Mouse (Mus musculus): ENCODE results near the gene Cdc42ep1.
"Not testable (repeated sequence)": the region's sequence is repeated elsewhere in the genome, so short reads cannot be mapped to it uniquely, and the experiment has no call there.

Cdc42ep1 gene

DNA sequence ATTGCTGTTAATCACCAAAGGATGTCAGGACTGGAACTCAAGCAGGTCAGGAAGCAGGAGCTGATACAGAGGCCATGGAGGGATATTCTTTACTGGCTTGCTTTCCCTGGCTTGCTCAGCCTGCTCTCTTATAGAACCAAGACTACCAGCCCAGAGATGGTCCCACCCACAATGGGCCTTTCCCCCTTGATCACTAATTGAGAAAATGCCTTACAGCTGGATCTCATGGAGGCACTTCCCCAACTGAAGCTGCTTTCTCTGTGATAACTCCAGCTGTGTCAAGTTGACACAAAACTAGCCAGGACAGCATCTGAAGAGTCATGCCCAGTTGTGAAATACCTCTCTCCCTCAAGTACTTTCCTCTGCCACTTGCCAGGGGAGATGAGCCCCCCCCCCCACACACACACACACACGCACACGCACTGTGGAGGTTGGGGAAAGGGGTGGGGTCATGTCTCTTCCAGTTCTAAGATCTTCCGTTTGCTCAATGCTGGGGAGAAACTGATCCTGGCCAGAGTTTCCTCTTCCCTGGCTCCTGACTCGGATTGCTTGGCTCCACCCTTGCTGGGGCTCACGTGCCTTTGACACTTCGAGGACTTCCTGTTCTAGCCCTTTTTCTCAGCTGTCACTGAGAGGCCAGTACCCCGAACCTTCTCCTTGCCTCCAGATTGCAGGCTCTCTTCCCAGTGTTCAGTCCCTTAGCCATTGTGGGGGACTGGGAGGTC is 36.5 kb downstream of the Cdc42ep1 start:
- not testable (repeated sequence) for DNase-seq (ENCODE audit: low spot score)

- no peak for DNase-seq (ENCODE audit: low spot score)
Measured at GRCm38 (mm10) chr15:78880432-78880831, 38.0 kb downstream of the Cdc42ep1 start.

DNA sequence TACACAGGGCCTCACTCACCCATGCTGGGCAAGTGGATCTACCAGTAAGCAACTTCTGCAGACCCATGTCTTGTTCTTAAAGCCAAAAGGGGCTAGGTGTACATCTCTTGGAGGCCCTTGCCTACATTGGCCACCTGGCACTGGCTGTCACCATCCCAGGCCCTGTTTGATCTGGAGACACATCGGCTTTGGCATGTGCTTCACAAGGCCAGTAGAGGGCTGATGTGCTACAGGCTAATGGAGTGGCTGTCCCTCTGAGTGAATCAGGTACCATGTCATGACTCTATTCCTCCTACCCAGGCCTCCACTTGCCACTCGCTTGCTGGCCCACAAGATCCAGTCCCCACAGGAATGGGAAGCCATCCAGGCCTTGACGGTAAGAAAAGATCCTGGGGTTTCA is 39.4 kb downstream of the Cdc42ep1 start:
- DNase-seq (ENCODE audit: low spot score) = no peak

DNA sequence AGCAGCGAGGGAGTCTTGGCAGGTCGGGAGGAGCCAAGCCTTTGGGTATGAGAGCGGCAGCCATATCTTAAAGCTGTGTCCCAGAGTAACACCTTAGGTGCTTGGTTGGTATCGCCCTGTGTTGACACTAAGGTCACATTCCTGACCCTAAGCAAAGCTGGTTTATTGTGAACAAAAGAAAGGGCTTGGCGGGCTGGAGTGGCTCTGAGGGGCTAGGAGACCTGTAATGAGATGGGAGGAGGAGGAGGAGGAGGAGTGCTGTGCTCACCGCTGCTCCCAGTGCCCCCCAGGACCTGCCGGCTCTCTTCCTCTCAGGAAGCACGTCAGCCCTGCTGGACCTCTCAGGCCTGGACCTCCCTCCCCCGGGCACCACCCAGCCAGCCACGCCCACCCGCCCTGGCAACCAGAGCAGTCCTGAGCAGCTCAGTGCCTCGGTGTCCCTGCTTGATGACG is 47.0 kb downstream of the Cdc42ep1 start:
- DNase-seq (ENCODE audit: low spot score) = no peak

GRCm38 (mm10) chr15:78892440-78892839 is 50.0 kb downstream of the Cdc42ep1 start:
- DNase-seq (ENCODE audit: low spot score) = no peak

GRCm38 (mm10) chr15:78894726-78895125 is 52.3 kb downstream of the Cdc42ep1 start:
- DNase-seq (ENCODE audit: low spot score) = no peak

DNA sequence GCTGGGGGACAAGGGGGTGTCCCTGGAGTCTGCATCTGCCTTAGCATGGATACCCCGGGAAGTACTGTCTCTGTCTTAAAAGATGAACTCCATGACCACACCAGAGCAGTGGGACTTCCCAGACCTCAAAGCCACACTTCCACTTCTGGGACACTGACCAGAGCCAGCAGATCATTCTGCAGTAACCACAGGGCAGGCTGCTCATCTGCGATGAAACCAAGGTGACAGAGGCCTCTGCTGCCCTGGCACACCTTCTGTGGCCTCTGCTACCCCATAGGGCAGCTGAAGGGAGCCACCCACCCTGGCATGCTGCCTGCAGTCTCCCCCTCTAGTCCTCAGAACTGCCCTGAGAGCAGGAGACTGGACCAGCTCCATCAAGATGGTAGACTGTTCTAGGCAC is 53.3 kb downstream of the Cdc42ep1 start:
- no peak for DNase-seq (ENCODE audit: low spot score)

GRCm38 (mm10) chr15:78896149-78896548 is 53.7 kb downstream of the Cdc42ep1 start:
- no peak for DNase-seq (ENCODE audit: low spot score)

DNA sequence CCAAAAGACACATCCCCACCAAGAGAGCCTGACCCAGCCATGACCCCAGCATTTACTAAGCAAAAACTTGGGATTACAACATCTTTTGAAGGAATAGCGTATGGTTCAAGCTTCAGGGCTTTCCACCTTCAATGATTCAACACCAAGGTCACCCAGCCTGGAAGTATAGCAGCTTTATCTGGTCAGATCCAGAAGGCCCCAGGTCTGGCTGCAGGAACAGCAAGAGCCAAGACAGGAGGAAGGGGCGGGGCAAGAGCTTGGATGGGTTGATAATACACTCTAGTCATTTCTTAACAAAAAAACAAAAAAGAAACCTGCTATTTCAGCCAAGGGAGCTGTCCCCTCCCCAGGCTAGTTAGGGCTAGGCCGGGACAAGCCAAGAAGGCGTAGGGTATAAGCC is 55.1 kb downstream of the Cdc42ep1 start:
- DNase-seq (ENCODE audit: low spot score) = no peak

DNA sequence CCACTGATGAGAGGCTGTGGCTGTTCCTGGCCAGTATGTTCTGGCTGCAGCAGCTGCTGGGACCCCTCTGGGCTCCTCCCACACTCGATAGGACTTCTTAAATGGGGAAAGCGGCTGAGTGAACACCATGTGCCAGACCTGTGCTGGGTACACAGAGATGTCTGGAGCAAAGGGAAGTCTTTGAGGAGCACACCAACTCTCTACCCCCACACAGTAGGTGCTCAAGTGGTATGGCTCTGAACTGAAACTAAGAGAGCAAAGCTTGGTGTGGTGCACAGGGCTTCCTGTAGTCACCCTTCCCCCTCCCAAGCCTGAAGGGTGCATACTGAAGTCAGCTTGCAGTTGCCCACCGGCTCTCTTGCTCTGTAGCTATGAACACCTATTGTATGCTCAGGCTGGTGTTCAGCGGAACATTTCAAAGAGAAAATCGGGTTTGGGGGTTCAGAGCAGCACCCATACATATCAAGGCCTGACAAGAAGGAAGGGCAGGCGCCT is 56.1 kb downstream of the Cdc42ep1 start:
- DNase-seq (ENCODE audit: low spot score) = no peak

- no peak for DNase-seq (ENCODE audit: low spot score)
Measured at GRCm38 (mm10) chr15:78899409-78899739, 57.0 kb downstream of the Cdc42ep1 start, which contains the start of gene Gm49510. TSS of gene Gm49510 (plus strand) at chr15:78899667.

DNA sequence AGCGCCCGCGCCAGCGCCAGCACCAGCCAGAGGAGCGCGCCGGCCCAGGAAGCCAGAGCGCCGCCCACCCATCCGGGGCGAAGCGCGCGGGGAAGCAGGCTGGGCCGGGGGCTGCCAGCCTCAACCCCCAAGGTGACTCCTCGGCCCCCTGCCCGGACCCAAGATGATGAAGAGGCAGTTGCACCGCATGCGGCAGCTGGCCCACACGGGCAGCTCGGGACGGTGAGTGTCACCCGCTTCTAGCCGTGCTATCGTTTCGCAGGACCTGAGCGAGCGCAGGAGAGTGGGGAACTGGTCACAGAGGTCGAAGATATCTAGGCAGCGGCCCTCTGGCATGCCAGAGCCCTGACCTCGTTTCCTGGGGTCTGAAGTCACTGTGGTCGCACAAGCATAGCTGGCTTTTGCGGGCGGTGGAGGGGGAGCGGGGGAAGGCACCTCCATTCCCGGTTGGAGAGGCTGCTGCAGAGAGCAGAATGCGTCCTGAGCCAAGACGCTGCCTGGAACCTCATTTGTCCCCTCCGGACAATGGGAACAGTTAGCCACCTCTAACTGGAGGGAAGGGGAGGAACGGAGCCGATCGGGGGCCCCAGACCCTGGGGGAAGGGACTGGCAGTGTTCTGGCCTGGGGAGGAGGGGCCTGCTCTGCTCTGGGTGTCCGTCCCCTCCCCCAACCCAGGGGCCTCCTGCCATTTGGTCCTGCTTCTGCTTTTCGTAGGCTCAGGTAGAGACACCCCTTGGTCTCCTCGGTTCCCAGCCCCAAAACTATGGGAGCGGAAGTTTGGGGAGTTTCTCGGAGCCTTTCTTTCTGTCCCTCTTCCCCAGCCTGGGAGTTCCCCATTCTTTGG is 57.5 kb downstream of the Cdc42ep1 start, which contains the start of gene Sh3bp1:
TSS of gene Sh3bp1 (plus strand) at position 29 of the 845 bp plus-strand sequence.
- no peak for DNase-seq (ENCODE audit: low spot score)
